Comparison of ENCODE assay signal across 25 mouse cellular contexts in the genomic region with DNA sequence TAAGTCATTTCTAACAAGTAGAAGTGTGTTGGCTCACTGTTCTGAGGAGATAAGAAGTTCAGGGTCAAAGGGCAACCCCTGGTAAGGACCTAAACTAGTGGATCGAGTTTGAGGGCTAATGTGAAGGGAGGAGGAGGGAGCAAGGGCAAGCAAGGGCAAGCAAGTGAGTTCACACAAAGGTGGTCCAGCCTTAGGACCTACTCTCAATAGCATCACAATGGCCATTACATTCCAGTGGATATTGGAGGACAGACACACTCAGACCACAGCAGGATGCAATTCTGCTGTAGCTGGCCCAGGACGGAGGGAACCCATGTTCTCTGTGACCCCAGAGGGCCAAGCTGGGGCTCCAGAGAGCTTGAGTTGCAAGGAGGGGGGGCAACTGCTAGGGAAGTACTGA.
"Had no signal": no experiment of that assay in that cellular context is flagged by ENCODE, and none has a peak within 500 bp of the region (broad histone marks: within the 10 kb centered on the region; RNA-seq: fewer than 3 reads in every experiment).

No protein-coding gene starts in this region.

- H3K4me2 ChIP-seq: heart, embryonic 11.5 days; hindbrain, embryonic 13.5 days; hindbrain, embryonic 15.5 days; kidney, embryonic 15.5 days; limb, embryonic 12.5 days; liver, embryonic 11.5 days; liver, embryonic 13.5 days; liver, embryonic 15.5 days had no signal

- H3K36me3 ChIP-seq: hindbrain, embryonic 13.5 days; hindbrain, embryonic 15.5 days; kidney, embryonic 15.5 days; limb, embryonic 10.5 days; limb, embryonic 12.5 days; liver, embryonic 13.5 days; liver, embryonic 15.5 days had no signal

- H3K4me1 ChIP-seq: liver, embryonic 13.5 days; liver, embryonic 15.5 days had no signal

- H3K4me3 ChIP-seq: heart, adult 2 months; hindbrain, embryonic 13.5 days; hindbrain, embryonic 15.5 days; kidney, embryonic 15.5 days; left cerebral cortex, adult 2 months; limb, embryonic 10.5 days; limb, embryonic 12.5 days; liver, embryonic 13.5 days; liver, embryonic 15.5 days had no signal

- ATAC-seq: hindbrain, postnatal 0 days; intestine, embryonic 16.5 days had no signal

- H3K9me3 ChIP-seq: hindbrain, embryonic 13.5 days; hindbrain, embryonic 15.5 days; kidney, embryonic 15.5 days; limb, embryonic 10.5 days; limb, embryonic 12.5 days; liver, embryonic 13.5 days; liver, embryonic 15.5 days had no signal

- DNase-seq: gastrocnemius, postnatal 14 days; gastrocnemius, postnatal 36 days; heart, adult 11 months; heart, adult 2 months; heart, postnatal 10 days; heart, postnatal 36 days; kidney, adult 11 months; kidney, adult 2 months; kidney, adult 9 months; kidney, postnatal 14 days; kidney, postnatal 36 days; liver; liver, embryonic 13.5 days had no signal

- H3K27ac ChIP-seq: heart, adult 2 months; hindbrain, embryonic 13.5 days; hindbrain, embryonic 15.5 days; hindbrain, postnatal 0 days; kidney, embryonic 15.5 days; kidney, postnatal 0 days; left cerebral cortex, adult 2 months; limb, embryonic 10.5 days; limb, embryonic 12.5 days; liver, embryonic 13.5 days; liver, embryonic 15.5 days had no signal

- H3K27me3 ChIP-seq: hindbrain, embryonic 15.5 days had no signal

- H3K9ac ChIP-seq: hindbrain, embryonic 13.5 days; hindbrain, embryonic 15.5 days; kidney, embryonic 15.5 days; limb, embryonic 12.5 days; liver, embryonic 13.5 days; liver, embryonic 15.5 days had no signal
